ENCODE assay signal across 8 mouse cellular contexts in genomic region chr11:38747549-38747948, GRCm38 (mm10).
DNase-seq lines count a peak whose midpoint lies in the region; ATAC-seq and TF ChIP-seq lines count a peak whose summit lies in the region.

No protein-coding gene starts in this region.

- H3K4me3 ChIP-seq in hindbrain, embryonic 12.5 days, result no peak overlapping the region
- no peak overlapping the region for H3K4me3 ChIP-seq in hindbrain, embryonic 14.5 days (replicated peaks; ENCODE audit: low read length)
- no peak overlapping the region for H3K4me3 ChIP-seq in E14TG2a.4 (replicated peaks; ENCODE audit: low read length)
- H3K4me3 ChIP-seq in hindbrain, postnatal 0 days (ENCODE audit: low read length), result no peak overlapping the region
- H3K4me3 ChIP-seq in neural tube, embryonic 11.5 days (ENCODE audit: low read depth, low read length), result no peak overlapping the region

- TF ChIP-seq CTCF in E14TG2a.4 (conservative IDR thresholded peaks at IDR 0.05; ENCODE audit: low read length), result peak; percentile 62
- peak; percentile 62 for TF ChIP-seq CTCF in hindbrain, postnatal 0 days (IDR thresholded peaks at IDR 0.05; ENCODE audit: low read depth)

- H3K9ac ChIP-seq in hindbrain, embryonic 12.5 days, result no peak overlapping the region
- H3K9ac ChIP-seq in hindbrain, embryonic 14.5 days, result no peak overlapping the region
- H3K9ac ChIP-seq in hindbrain, postnatal 0 days (replicated peaks; ENCODE audit: low read length), result no peak overlapping the region
- no peak overlapping the region for H3K9ac ChIP-seq in neural tube, embryonic 11.5 days (ENCODE audit: low read length)

- DNase-seq in hindbrain, embryonic 14.5 days (ENCODE audit: low spot score), result no peak
- DNase-seq in adrenal gland, postnatal 36 days, result peak; percentile 4 to 7
- peak; percentile 32 for DNase-seq in hindbrain, postnatal 0 days (ENCODE audit: low spot score)
- peak; percentile 13 for DNase-seq in neural tube, embryonic 11.5 days (ENCODE audit: low spot score)
- DNase-seq in spleen, adult 18-20 months, result no peak

- no peaks in the 10 kb centered on the region for H3K4me1 ChIP-seq in hindbrain, embryonic 12.5 days
- H3K4me1 ChIP-seq in hindbrain, embryonic 14.5 days (replicated peaks; ENCODE audit: control insufficient read depth, insufficient read depth, low read length), result no peaks in the 10 kb centered on the region
- no peaks in the 10 kb centered on the region for H3K4me1 ChIP-seq in E14TG2a.4 (replicated peaks; ENCODE audit: low read depth, low read length)
- no peaks in the 10 kb centered on the region for H3K4me1 ChIP-seq in hindbrain, postnatal 0 days (ENCODE audit: insufficient read depth, low read length)
- no peaks in the 10 kb centered on the region for H3K4me1 ChIP-seq in neural tube, embryonic 11.5 days (ENCODE audit: control insufficient read depth, insufficient read depth, low read length)

- ATAC-seq in hindbrain, embryonic 12.5 days (ENCODE audit: low FRiP score), result peak; percentile 60; the same call in 1 of the 2 replicates
- no peak for ATAC-seq in hindbrain, embryonic 14.5 days (ENCODE audit: low FRiP score)
- no peak for ATAC-seq in hindbrain, postnatal 0 days
- 0 out of 2 replicates have a peak, but pooled peaks have one; percentile 53 for ATAC-seq in neural tube, embryonic 11.5 days (ENCODE audit: insufficient read depth, low FRiP score, low TSS enrichment)
- no peak for ATAC-seq in activated CD4-positive, CD25-positive, alpha-beta regulatory T cell, adult 4 months

- no peak overlapping the region for H3K27ac ChIP-seq in hindbrain, embryonic 12.5 days
- H3K27ac ChIP-seq in hindbrain, embryonic 14.5 days, result no peak overlapping the region
- H3K27ac ChIP-seq in hindbrain, postnatal 0 days, result no peak overlapping the region
- no peak overlapping the region for H3K27ac ChIP-seq in neural tube, embryonic 11.5 days (ENCODE audit: low read depth, low read length)

- H3K36me3 ChIP-seq in hindbrain, embryonic 12.5 days, result no peaks in the 10 kb centered on the region
- H3K36me3 ChIP-seq in hindbrain, embryonic 14.5 days (replicated peaks; ENCODE audit: control insufficient read depth, insufficient read depth), result no peaks in the 10 kb centered on the region
- H3K36me3 ChIP-seq in E14TG2a.4 (ENCODE audit: insufficient read depth, low read length), result no peaks in the 10 kb centered on the region
- no peaks in the 10 kb centered on the region for H3K36me3 ChIP-seq in hindbrain, postnatal 0 days (ENCODE audit: insufficient read depth, low read length)
- H3K36me3 ChIP-seq in neural tube, embryonic 11.5 days (ENCODE audit: control insufficient read depth, insufficient read depth, low read length), result no peaks in the 10 kb centered on the region

- no peak overlapping the region for H3K4me2 ChIP-seq in hindbrain, embryonic 12.5 days (replicated peaks)
- H3K4me2 ChIP-seq in hindbrain, embryonic 14.5 days (replicated peaks), result no peak overlapping the region
- no peak overlapping the region for H3K4me2 ChIP-seq in hindbrain, postnatal 0 days (ENCODE audit: low read depth, low read length)
- no peak overlapping the region for H3K4me2 ChIP-seq in neural tube, embryonic 11.5 days (ENCODE audit: low read depth)

- H3K9me3 ChIP-seq in hindbrain, embryonic 12.5 days (replicated peaks), result no peaks in the 10 kb centered on the region
- no peaks in the 10 kb centered on the region for H3K9me3 ChIP-seq in hindbrain, embryonic 14.5 days (ENCODE audit: control insufficient read depth, low read length)
- H3K9me3 ChIP-seq in E14TG2a.4 (ENCODE audit: low read length), result no peaks in the 10 kb centered on the region
- no peaks in the 10 kb centered on the region for H3K9me3 ChIP-seq in hindbrain, postnatal 0 days (ENCODE audit: low read length)
- no peaks in the 10 kb centered on the region for H3K9me3 ChIP-seq in neural tube, embryonic 11.5 days (ENCODE audit: control insufficient read depth, low read length)

- WGBS in hindbrain, embryonic 12.5 days, result 50% methylated on average over 3 of the region's 3 CpGs
- WGBS in hindbrain, embryonic 14.5 days, result 43% methylated on average over 3 of the region's 3 CpGs
- 43% methylated on average over 3 of the region's 3 CpGs for WGBS in hindbrain, postnatal 0 days
- WGBS in neural tube, embryonic 11.5 days, result 53% methylated on average over 3 of the region's 3 CpGs

- H3K27me3 ChIP-seq in hindbrain, embryonic 12.5 days, result no peaks in the 10 kb centered on the region
- no peaks in the 10 kb centered on the region for H3K27me3 ChIP-seq in hindbrain, embryonic 14.5 days (ENCODE audit: control insufficient read depth, insufficient read depth, low read length)
- H3K27me3 ChIP-seq in E14TG2a.4 (ENCODE audit: insufficient read depth, low read length), result no peaks in the 10 kb centered on the region
- no peaks in the 10 kb centered on the region for H3K27me3 ChIP-seq in hindbrain, postnatal 0 days (ENCODE audit: insufficient read depth, low read length)
- H3K27me3 ChIP-seq in neural tube, embryonic 11.5 days (ENCODE audit: control insufficient read depth, insufficient read depth, low read length), result no peaks in the 10 kb centered on the region

Comparison
In these comparisons a context has a peak if more than half of its experiments do, and no peak if none do; other contexts are left out.
1. ATAC-seq: peak in hindbrain, embryonic 12.5 days (single experiment) and neural tube, embryonic 11.5 days (single experiment); none in hindbrain, embryonic 14.5 days (single experiment), hindbrain, postnatal 0 days (single experiment) and activated CD4-positive, CD25-positive, alpha-beta regulatory T cell, adult 4 months (single experiment).
2. DNase-seq: peak in adrenal gland, postnatal 36 days (2 of 2), hindbrain, postnatal 0 days (single experiment) and neural tube, embryonic 11.5 days (single experiment); none in hindbrain, embryonic 14.5 days (single experiment) and spleen, adult 18-20 months (0 of 2).